Mouse (Mus musculus): ENCODE data around the gene Tceanc2.

- TF ChIP-seq CTCF (IDR thresholded peaks at IDR 0.05; ENCODE audit: low read depth) (no peak), EP300 (IDR thresholded peaks at IDR 0.05; ENCODE audit: low read depth) (no peak)
Observed at GRCm38 (mm10) chr4:107156983-107157401, 21.9 kb downstream of the Tceanc2 start.

All from liver, postnatal 0 days (tissue).